Mouse (Mus musculus) heart, adult 10 weeks (tissue): ENCODE results near the gene Ints7. TPM values are rescaled to one million over a fixed set of nuclear protein-coding genes. Genes with fewer than 3 reads are reported as not detected.

Experiments used
- polyA plus RNA-seq: library from polyadenylated mRNA; stranded (reverse); fragments of 350-450 nt; fragmentation: Illumina TruSeq; extraction: RNeasy Lipid Tissue Mini Kit (QIAGEN cat#74804); gene quantifications from one replicate; pipeline ENCODE4 v1.2.3, GENCODE M21; 2014; ENCODE audit warnings: low read depth, low replicate concordance

Ints7 gene
- 15.6 TPM for polyA plus RNA-seq

DNA sequence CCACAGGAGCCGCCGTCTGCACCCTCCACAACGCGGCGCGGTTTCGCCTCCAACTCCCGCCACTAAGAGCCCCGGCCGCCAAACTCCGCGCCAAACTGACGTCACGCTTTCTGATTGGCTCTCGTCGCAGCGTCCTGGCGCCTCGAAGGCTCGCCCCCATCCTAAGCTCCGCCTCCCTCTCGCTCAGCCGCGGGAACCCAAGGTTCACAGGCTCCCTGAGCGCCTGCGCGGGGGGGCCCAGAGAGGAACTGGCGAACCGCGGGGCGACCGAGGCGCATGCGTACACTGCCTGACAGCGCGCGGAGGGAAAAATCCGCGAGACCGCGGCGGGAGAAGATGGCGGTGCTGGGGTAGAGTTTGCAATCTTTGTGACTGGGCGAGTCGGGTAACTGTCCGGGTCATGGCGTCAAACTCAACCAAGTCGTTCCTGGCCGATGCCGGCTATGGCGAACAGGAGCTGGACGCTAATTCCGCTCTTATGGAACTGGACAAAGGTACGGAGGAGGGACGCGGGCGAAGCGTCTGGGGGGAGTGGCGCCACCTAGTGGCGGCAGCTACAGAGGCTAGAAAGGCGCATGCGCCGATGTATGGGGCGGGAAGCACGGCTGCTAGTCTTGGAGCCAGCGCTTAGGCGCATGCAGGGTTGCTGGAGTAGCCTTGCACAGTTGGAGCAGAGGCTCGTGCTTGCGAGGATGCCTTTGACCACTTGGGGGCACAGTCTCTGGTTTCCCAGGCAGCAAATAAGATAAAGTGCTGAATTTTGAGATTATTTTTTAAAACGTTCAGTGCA lies at the start of gene Ints7, which contains the start of gene Dtl:
Ints7 (plus strand) TSS at position 179 of the 790 bp plus-strand sequence.
Dtl (minus strand) TSS at position 87 of the 790 bp plus-strand sequence.

Other genes with a start within 250 kb of the Ints7 start
- gene Tmem206, start 249.7 kb upstream of the Ints7 start, polyA plus RNA-seq = 3.6 TPM
- gene Ppp2r5a, start 172.4 kb upstream of the Ints7 start, polyA plus RNA-seq = 103 TPM
- gene Dtl, start 92 bp upstream of the Ints7 start, polyA plus RNA-seq = 0.16 TPM
- 54.8 TPM for gene Lpgat1, start 142.2 kb downstream of the Ints7 start, polyA plus RNA-seq
- gene Nek2, start 245.8 kb downstream of the Ints7 start, polyA plus RNA-seq = not detected